20 mouse cellular contexts compared by ENCODE assay signal in the genomic region with DNA sequence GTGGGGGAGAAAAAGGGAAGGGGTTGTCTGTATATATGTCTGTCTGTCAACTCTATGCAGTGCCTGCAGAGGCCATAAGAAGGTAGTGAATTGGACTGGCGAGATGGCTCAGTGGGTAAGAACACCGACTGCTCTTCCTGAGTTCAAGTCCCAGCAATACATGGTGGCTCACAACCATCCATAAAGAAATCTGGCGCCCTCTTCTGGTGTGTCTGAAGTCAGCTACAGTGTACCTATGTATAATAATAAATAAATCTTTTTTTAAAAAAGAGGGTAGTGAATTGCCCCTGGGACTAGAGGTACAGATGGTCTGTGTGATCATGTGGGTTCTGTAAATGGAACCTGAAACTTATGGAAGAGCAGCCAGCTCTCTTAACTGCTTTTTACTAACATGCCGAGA. TPM values are rescaled to one million over a fixed set of nuclear protein-coding genes. Genes with fewer than 3 reads are reported as not detected.
A peak's percentile ranks its signal among the peaks of the same experiment; 100 is the strongest.
DNase-seq lines count a peak whose midpoint lies in the region; ATAC-seq and TF ChIP-seq lines count a peak whose summit lies in the region.
"Had no signal": no experiment of that assay in that cellular context is flagged by ENCODE, and none has a peak within 500 bp of the region (broad histone marks: within the 10 kb centered on the region; RNA-seq: fewer than 3 reads in every experiment).

No protein-coding gene starts in this region.

- H3K4me3 ChIP-seq in kidney, adult 2 months (ENCODE audit: insufficient read depth, low read depth, low read length) = no peak overlapping the region
- H3K4me3 ChIP-seq in midbrain, postnatal 0 days (ENCODE audit: low read depth, low read length) = no peak overlapping the region
- H3K4me3 ChIP-seq in midbrain, embryonic 16.5 days (ENCODE audit: low read depth, low read length) = no peak overlapping the region
- H3K4me3 ChIP-seq: embryonic facial prominence, embryonic 15.5 days; forebrain, embryonic 15.5 days; liver, embryonic 15.5 days had no signal

- peaks cover 2% of the 10 kb centered on the region for H3K36me3 ChIP-seq in kidney, adult 2 months (ENCODE audit: control insufficient read depth, insufficient read depth, low read length)
- H3K36me3 ChIP-seq in midbrain, postnatal 0 days (ENCODE audit: insufficient read depth, low read length) = peaks cover 39% of the 10 kb centered on the region
- H3K36me3 ChIP-seq in midbrain, embryonic 16.5 days (ENCODE audit: control insufficient read depth, insufficient read depth, low read length) = peaks cover 36% of the 10 kb centered on the region

- WGBS in kidney, adult 2 months = 76% methylated on average over 4 of the region's 4 CpGs
- WGBS in midbrain, postnatal 0 days = 74% methylated on average over 4 of the region's 4 CpGs
- WGBS in midbrain, embryonic 16.5 days = 80% methylated on average over 4 of the region's 4 CpGs

- no peak for TF ChIP-seq POLR2A in kidney, adult 2 months (IDR thresholded peaks at IDR 0.05; ENCODE audit: low read depth, low read length)

- no peak overlapping the region for H3K9ac ChIP-seq in midbrain, postnatal 0 days (replicated peaks; ENCODE audit: low read length, poor library complexity, severe bottlenecking)
- H3K9ac ChIP-seq in midbrain, embryonic 16.5 days (ENCODE audit: low read depth, low read length) = no peak overlapping the region
- H3K9ac ChIP-seq: embryonic facial prominence, embryonic 15.5 days; forebrain, embryonic 15.5 days; liver, embryonic 15.5 days had no signal

- H3K27me3 ChIP-seq in kidney, adult 2 months (replicated peaks; ENCODE audit: control insufficient read depth, insufficient read depth, low read length) = no peaks in the 10 kb centered on the region
- H3K27me3 ChIP-seq in midbrain, postnatal 0 days (ENCODE audit: insufficient read depth, low read length) = no peaks in the 10 kb centered on the region
- no peaks in the 10 kb centered on the region for H3K27me3 ChIP-seq in midbrain, embryonic 16.5 days (ENCODE audit: control insufficient read depth, insufficient read depth, low read depth, low read length)
- H3K27me3 ChIP-seq: embryonic facial prominence, embryonic 15.5 days; forebrain, embryonic 15.5 days; liver, embryonic 15.5 days had no signal

- no peaks in the 10 kb centered on the region; the same call in 1 of the 2 replicates for H3K4me1 ChIP-seq in kidney, adult 2 months (ENCODE audit: control insufficient read depth, insufficient read depth, low read length)
- H3K4me1 ChIP-seq in midbrain, postnatal 0 days (ENCODE audit: insufficient read depth, low read length) = no peaks in the 10 kb centered on the region
- H3K4me1 ChIP-seq in midbrain, embryonic 16.5 days (ENCODE audit: control insufficient read depth, insufficient read depth, low read length) = no peaks in the 10 kb centered on the region
- H3K4me1 ChIP-seq: embryonic facial prominence, embryonic 15.5 days; forebrain, embryonic 15.5 days; liver, embryonic 15.5 days had no signal

- H3K27ac ChIP-seq in kidney, adult 2 months (ENCODE audit: insufficient read depth, low read depth, low read length) = no peak overlapping the region
- H3K27ac ChIP-seq in midbrain, postnatal 0 days (ENCODE audit: low read depth, low read length) = no peak overlapping the region
- H3K27ac ChIP-seq in midbrain, embryonic 16.5 days (ENCODE audit: low read length) = no peak overlapping the region
- H3K27ac ChIP-seq: embryonic facial prominence, embryonic 15.5 days; forebrain, embryonic 15.5 days; liver, embryonic 15.5 days had no signal

- ATAC-seq in midbrain, postnatal 0 days (ENCODE audit: low FRiP score) = no peak
- no peak for ATAC-seq in midbrain, embryonic 16.5 days
- ATAC-seq: forebrain, embryonic 15.5 days had no signal

- 0 out of 2 replicates have a peak, but pooled peaks have one; percentile 9 for TF ChIP-seq CTCF in kidney, adult 2 months (conservative IDR thresholded peaks at IDR 0.05; ENCODE audit: insufficient read depth, insufficient read length, low read depth, low read length)
- TF ChIP-seq CTCF in midbrain, postnatal 0 days (IDR thresholded peaks at IDR 0.05) = peak; percentile 33

- peak; percentile 33 to 44 for DNase-seq in cerebellum, postnatal 14 days
- DNase-seq in cerebellum, postnatal 4 days (ENCODE audit: low spot score in 2 of 2) = no peak
- peak; percentile 29 for DNase-seq in kidney, adult 2 months
- DNase-seq in kidney, adult 18-20 months = no peak
- no peak for DNase-seq in midbrain, postnatal 0 days (ENCODE audit: low spot score)
- DNase-seq in telencephalon, adult 2 months (ENCODE audit: low read depth, low spot score) = peak; percentile 22
- no peak for DNase-seq in urinary bladder, adult 2 months (ENCODE audit: low spot score)
- DNase-seq: adrenal gland, postnatal 14 days; cerebellum, adult 18-20 months; heart, postnatal 10 days had no signal

- H3K4me2 ChIP-seq in midbrain, postnatal 0 days (ENCODE audit: low read depth, low read length, poor library complexity, severe bottlenecking) = no peak overlapping the region
- no peak overlapping the region for H3K4me2 ChIP-seq in midbrain, embryonic 16.5 days (ENCODE audit: low read length)
- H3K4me2 ChIP-seq: embryonic facial prominence, embryonic 15.5 days; forebrain, embryonic 15.5 days; liver, embryonic 15.5 days; midbrain, embryonic 11.5 days had no signal

- no peaks in the 10 kb centered on the region for H3K9me3 ChIP-seq in midbrain, postnatal 0 days (ENCODE audit: low read length)
- no peaks in the 10 kb centered on the region for H3K9me3 ChIP-seq in midbrain, embryonic 16.5 days (replicated peaks; ENCODE audit: control insufficient read depth, low read length, poor library complexity, severe bottlenecking)
- H3K9me3 ChIP-seq: embryonic facial prominence, embryonic 15.5 days; forebrain, embryonic 15.5 days; liver, embryonic 15.5 days had no signal

RNA-seq across cellular contexts. Expression of a gene that starts 37.6 kb away (rescaled TPM):
- 35.3 and 36.8 TPM in 2 replicates for polyA plus RNA-seq in kidney, adult 2 months (2012; rRNA removed)
- total RNA-seq in midbrain, postnatal 0 days (2014; rRNA removed) = 51.8 and 53.1 TPM in 2 replicates
- polyA plus RNA-seq in midbrain, postnatal 0 days (2015; fragmentation: Nextera tagmentation; extraction: Ambion mirVana) = 14.7 and 15.7 TPM in 2 replicates
- 17.7 and 18.4 TPM in 2 replicates for polyA plus RNA-seq in midbrain, embryonic 16.5 days (2015; fragmentation: Nextera tagmentation; extraction: Ambion mirVana)
- polyA plus RNA-seq in urinary bladder, adult 2 months (2012; rRNA removed) = 31.1 and 42.6 TPM in 2 replicates

RNA-seq across cellular contexts. Expression of a gene that starts 46.5 kb away (rescaled TPM):
- 0.16 TPM in 2 replicates for polyA plus RNA-seq in kidney, adult 2 months (2012; rRNA removed)
- total RNA-seq in midbrain, postnatal 0 days (2014; rRNA removed) = not detected in 2 replicates
- polyA plus RNA-seq in midbrain, postnatal 0 days (2015; fragmentation: Nextera tagmentation; extraction: Ambion mirVana) = not detected in 2 replicates
- 0.13 TPM in 1 of 2 replicates, not detected in the other for polyA plus RNA-seq in midbrain, embryonic 16.5 days (2015; fragmentation: Nextera tagmentation; extraction: Ambion mirVana)
- not detected in 2 replicates for polyA plus RNA-seq in urinary bladder, adult 2 months (2012; rRNA removed)
- total RNA-seq: gastrocnemius, postnatal 4 days; heart, postnatal 10 days; layer of hippocampus, adult 18-20 months; left cerebral cortex, postnatal 25 days had no signal
- polyA plus RNA-seq: embryonic facial prominence, embryonic 15.5 days; forebrain, embryonic 15.5 days; intestine, embryonic 14.5 days; liver, embryonic 15.5 days; midbrain, embryonic 11.5 days; neural tube, embryonic 14.5 days had no signal

RNA-seq across cellular contexts. Expression of a gene that starts 57.5 kb away (rescaled TPM):
- 43.8 and 47.2 TPM in 2 replicates for polyA plus RNA-seq in kidney, adult 2 months (2012; rRNA removed)
- 80.0 and 95.9 TPM in 2 replicates for total RNA-seq in midbrain, postnatal 0 days (2014; rRNA removed)
- polyA plus RNA-seq in midbrain, postnatal 0 days (2015; fragmentation: Nextera tagmentation; extraction: Ambion mirVana) = 88.7 and 89.2 TPM in 2 replicates
- polyA plus RNA-seq in midbrain, embryonic 16.5 days (2015; fragmentation: Nextera tagmentation; extraction: Ambion mirVana) = 105 and 113 TPM in 2 replicates
- polyA plus RNA-seq in urinary bladder, adult 2 months (2012; rRNA removed) = 68.3 and 78.0 TPM in 2 replicates

Comparison
In these comparisons a context has a peak if more than half of its experiments do, and no peak if none do; other contexts are left out.
1. DNase-seq: peak in cerebellum, postnatal 14 days (2 of 2), kidney, adult 2 months (single experiment) and telencephalon, adult 2 months (single experiment); none in cerebellum, postnatal 4 days (0 of 2), kidney, adult 18-20 months (single experiment), midbrain, postnatal 0 days (single experiment) and urinary bladder, adult 2 months (single experiment).